ENCODE assay signal across 15 mouse cellular contexts in genomic region chr11:87318956-87319708, GRCm38 (mm10). TPM values are rescaled to one million over a fixed set of nuclear protein-coding genes. Genes with fewer than 3 reads are reported as not detected.
DNase-seq lines count a peak whose midpoint lies in the region; ATAC-seq and TF ChIP-seq lines count a peak whose summit lies in the region.
"Had no signal": no experiment of that assay in that cellular context is flagged by ENCODE, and none has a peak within 500 bp of the region (broad histone marks: within the 10 kb centered on the region; RNA-seq: fewer than 3 reads in every experiment).

No protein-coding gene starts in this region.

- H3K9ac ChIP-seq in heart, embryonic 16.5 days (ENCODE audit: low read length), result no peak overlapping the region
- no peak overlapping the region for H3K9ac ChIP-seq in midbrain, postnatal 0 days (replicated peaks; ENCODE audit: low read length, poor library complexity, severe bottlenecking)
- H3K9ac ChIP-seq in midbrain, embryonic 15.5 days, result no peak overlapping the region
- H3K9ac ChIP-seq: embryonic facial prominence, embryonic 13.5 days; liver, embryonic 12.5 days had no signal

- ATAC-seq in heart, embryonic 16.5 days (replicated peaks; ENCODE audit: extremely low read depth, insufficient read depth, low FRiP score), result no peak
- no peak for ATAC-seq in midbrain, postnatal 0 days (ENCODE audit: low FRiP score)
- no peak for ATAC-seq in midbrain, embryonic 15.5 days (replicated peaks)
- ATAC-seq: intestine, postnatal 0 days; liver, embryonic 12.5 days; lung, postnatal 0 days had no signal

- H3K4me1 ChIP-seq in heart, embryonic 16.5 days (ENCODE audit: control insufficient read depth, insufficient read depth, low read length), result peaks cover 10% of the 10 kb centered on the region
- no peaks in the 10 kb centered on the region for H3K4me1 ChIP-seq in heart, embryonic 10.5 days
- no peaks in the 10 kb centered on the region for H3K4me1 ChIP-seq in midbrain, postnatal 0 days (ENCODE audit: insufficient read depth, low read length)
- no peaks in the 10 kb centered on the region for H3K4me1 ChIP-seq in midbrain, embryonic 15.5 days
- H3K4me1 ChIP-seq in cerebellum, adult 2 months (ENCODE audit: control insufficient read depth, insufficient read depth, low read length), result peaks cover 5% of the 10 kb centered on the region; the same call in 1 of the 2 replicates
- H3K4me1 ChIP-seq: embryonic facial prominence, embryonic 13.5 days; liver, embryonic 12.5 days had no signal

- no peak for DNase-seq in heart, embryonic 10.5 days (ENCODE audit: low spot score)
- DNase-seq in midbrain, postnatal 0 days (ENCODE audit: low spot score), result peak; percentile 77
- peak; percentile 34 to 61 for DNase-seq in cerebellum, adult 2 months
- peak; percentile 52 for DNase-seq in layer of hippocampus, adult 9-11 months
- no peak for DNase-seq in spleen, postnatal 10 days (ENCODE audit: low spot score in 2 of 2)
- DNase-seq in urinary bladder, postnatal 10 days (ENCODE audit: low spot score), result no peak
- DNase-seq: heart, postnatal 10 days had no signal

- H3K36me3 ChIP-seq in heart, embryonic 16.5 days (ENCODE audit: control insufficient read depth, insufficient read depth), result no peaks in the 10 kb centered on the region
- H3K36me3 ChIP-seq in heart, embryonic 10.5 days, result no peaks in the 10 kb centered on the region
- no peaks in the 10 kb centered on the region for H3K36me3 ChIP-seq in midbrain, postnatal 0 days (ENCODE audit: insufficient read depth, low read length)
- H3K36me3 ChIP-seq in midbrain, embryonic 15.5 days (replicated peaks), result no peaks in the 10 kb centered on the region
- H3K36me3 ChIP-seq: embryonic facial prominence, embryonic 13.5 days; G1E; liver, embryonic 12.5 days had no signal

- H3K4me3 ChIP-seq in heart, embryonic 16.5 days (ENCODE audit: low read length), result no peak overlapping the region
- H3K4me3 ChIP-seq in heart, embryonic 10.5 days, result no peak overlapping the region
- H3K4me3 ChIP-seq in midbrain, postnatal 0 days (ENCODE audit: low read depth, low read length), result no peak overlapping the region
- H3K4me3 ChIP-seq in midbrain, embryonic 15.5 days, result no peak overlapping the region
- H3K4me3 ChIP-seq in cerebellum, adult 2 months (replicated peaks; ENCODE audit: insufficient read depth, low read depth, low read length), result no peak overlapping the region
- H3K4me3 ChIP-seq: embryonic facial prominence, embryonic 13.5 days; liver, embryonic 12.5 days; myocyte had no signal

- no peak for TF ChIP-seq POLR2A in cerebellum, adult 2 months (IDR thresholded peaks at IDR 0.05; ENCODE audit: borderline replicate concordance, insufficient read depth, low read length)

- 0 out of 2 replicates have a peak overlapping the region, but pooled peaks have one; percentile 23 for H3K27ac ChIP-seq in heart, embryonic 16.5 days (ENCODE audit: low read length)
- H3K27ac ChIP-seq in heart, embryonic 10.5 days, result no peak overlapping the region
- no peak overlapping the region for H3K27ac ChIP-seq in midbrain, postnatal 0 days (ENCODE audit: low read depth, low read length)
- no peak overlapping the region for H3K27ac ChIP-seq in midbrain, embryonic 15.5 days
- no peak overlapping the region for H3K27ac ChIP-seq in cerebellum, adult 2 months (ENCODE audit: insufficient read depth, low read length)
- H3K27ac ChIP-seq: embryonic facial prominence, embryonic 13.5 days; liver, embryonic 12.5 days had no signal

- H3K9me3 ChIP-seq in heart, embryonic 16.5 days (replicated peaks; ENCODE audit: control insufficient read depth, low read length), result no peaks in the 10 kb centered on the region
- no peaks in the 10 kb centered on the region for H3K9me3 ChIP-seq in heart, embryonic 10.5 days
- no peaks in the 10 kb centered on the region for H3K9me3 ChIP-seq in midbrain, postnatal 0 days (ENCODE audit: low read length)
- no peaks in the 10 kb centered on the region for H3K9me3 ChIP-seq in midbrain, embryonic 15.5 days
- H3K9me3 ChIP-seq: embryonic facial prominence, embryonic 13.5 days; G1E; liver, embryonic 12.5 days had no signal

- no peaks in the 10 kb centered on the region for H3K27me3 ChIP-seq in heart, embryonic 16.5 days (ENCODE audit: control insufficient read depth, insufficient read depth, low read length)
- H3K27me3 ChIP-seq in heart, embryonic 10.5 days (ENCODE audit: insufficient read depth, poor library complexity, severe bottlenecking), result no peaks in the 10 kb centered on the region
- H3K27me3 ChIP-seq in midbrain, postnatal 0 days (ENCODE audit: insufficient read depth, low read length), result no peaks in the 10 kb centered on the region
- no peaks in the 10 kb centered on the region for H3K27me3 ChIP-seq in midbrain, embryonic 15.5 days (replicated peaks)
- H3K27me3 ChIP-seq in cerebellum, adult 2 months (ENCODE audit: control insufficient read depth, insufficient read depth, low read length), result no peaks in the 10 kb centered on the region
- H3K27me3 ChIP-seq: embryonic facial prominence, embryonic 13.5 days; liver, embryonic 12.5 days had no signal

- WGBS in heart, embryonic 16.5 days, result 85% methylated on average over 9 of the region's 9 CpGs
- WGBS in heart, embryonic 10.5 days, result 81% methylated on average over 9 of the region's 9 CpGs
- 85% methylated on average over 9 of the region's 9 CpGs for WGBS in midbrain, postnatal 0 days
- WGBS in midbrain, embryonic 15.5 days, result 83% methylated on average over 9 of the region's 9 CpGs
- 20% methylated on average over 9 of the region's 9 CpGs for WGBS in cerebellum, adult 2 months

- no peak overlapping the region for H3K4me2 ChIP-seq in heart, embryonic 16.5 days (ENCODE audit: low read depth, low read length)
- H3K4me2 ChIP-seq in midbrain, postnatal 0 days (ENCODE audit: low read depth, low read length, poor library complexity, severe bottlenecking), result no peak overlapping the region
- no peak overlapping the region for H3K4me2 ChIP-seq in midbrain, embryonic 15.5 days
- H3K4me2 ChIP-seq: embryonic facial prominence, embryonic 13.5 days; liver, embryonic 12.5 days had no signal

- TF ChIP-seq CTCF in midbrain, postnatal 0 days (IDR thresholded peaks at IDR 0.05), result no peak
- no peak for TF ChIP-seq CTCF in cerebellum, adult 2 months (IDR thresholded peaks at IDR 0.05; ENCODE audit: borderline replicate concordance, insufficient read depth, low read depth, low read length)

RNA-seq across cellular contexts. Expression of gene Ppm1e, which starts 39.7 kb away (rescaled TPM):
- 4.9 and 5.4 TPM in 2 replicates for polyA plus RNA-seq in heart, embryonic 16.5 days (2015; fragmentation: Nextera tagmentation; extraction: Ambion mirVana)
- polyA plus RNA-seq in heart, embryonic 10.5 days (2016; fragmentation: Nextera tagmentation; extraction: Ambion mirVana), result 2.2 and 3.1 TPM in 2 replicates
- 78.4 and 102 TPM in 2 replicates for total RNA-seq in midbrain, postnatal 0 days (2014; rRNA removed)
- 19.2 and 20.8 TPM in 2 replicates for polyA plus RNA-seq in midbrain, postnatal 0 days (2015; fragmentation: Nextera tagmentation; extraction: Ambion mirVana)
- polyA plus RNA-seq in midbrain, embryonic 15.5 days (2015; fragmentation: Nextera tagmentation; extraction: Ambion mirVana), result 27.5 and 27.7 TPM in 2 replicates
- 26.6 and 31.3 TPM in 2 replicates for polyA plus RNA-seq in cerebellum, adult 2 months (2012; rRNA removed)
- polyA plus RNA-seq: G1E had no signal

Comparison
In these comparisons a context has a peak if more than half of its experiments do, and no peak if none do; other contexts are left out.
1. DNase-seq: peak in midbrain, postnatal 0 days (single experiment), cerebellum, adult 2 months (2 of 2) and layer of hippocampus, adult 9-11 months (single experiment); none in heart, embryonic 10.5 days (single experiment), spleen, postnatal 10 days (0 of 2) and urinary bladder, postnatal 10 days (single experiment).